Mouse (Mus musculus) lung, adult 18-20 months (tissue): ENCODE measurements around the gene Gm20388.

Experiments used
- DNase-seq, 2 experiments: peaks; one replicate each; pipeline ENCODE4 v3.0.0; 2022; ENCODE audit warnings: mixed read lengths in 2 of 2

Gene Gm20388

GRCm38 (mm10) chr8:120129547-120129946, 218.9 kb downstream of the Gm20388 start:
- DNase-seq, result no peak

- no peak for DNase-seq
These were observed 220.5 kb downstream of the Gm20388 start for GRCm38 (mm10) chr8:120131158-120131557.

- no peak for DNase-seq
These were observed 222.5 kb downstream of the Gm20388 start for GRCm38 (mm10) chr8:120133169-120133568.

- DNase-seq, result no peak
These were observed 225.0 kb downstream of the Gm20388 start for GRCm38 (mm10) chr8:120135687-120136086.

GRCm38 (mm10) chr8:120136618-120137017, 226.0 kb downstream of the Gm20388 start:
- DNase-seq, result no peak

GRCm38 (mm10) chr8:120138958-120139357, 228.3 kb downstream of the Gm20388 start:
- DNase-seq, result no peak

- peak; percentile 53 to 78 for DNase-seq
These were observed 230.1 kb downstream of the Gm20388 start for GRCm38 (mm10) chr8:120140769-120141168.

GRCm38 (mm10) chr8:120143911-120144651, 233.4 kb downstream of the Gm20388 start:
- DNase-seq, result no peak

- peak; percentile 77 to 84 for DNase-seq
These were observed 234.1 kb downstream of the Gm20388 start for GRCm38 (mm10) chr8:120144652-120145301.

GRCm38 (mm10) chr8:120146051-120146450, 235.4 kb downstream of the Gm20388 start:
- no peak for DNase-seq

- no peak for DNase-seq
These were observed 239.4 kb downstream of the Gm20388 start for GRCm38 (mm10) chr8:120150028-120150427.

GRCm38 (mm10) chr8:120151151-120151550, 240.5 kb downstream of the Gm20388 start:
- DNase-seq, result no peak

- peak; percentile 46 to 67 for DNase-seq
These were observed 242.0 kb downstream of the Gm20388 start for GRCm38 (mm10) chr8:120152636-120153035.

- DNase-seq, result no peak
These were observed 249.7 kb downstream of the Gm20388 start for GRCm38 (mm10) chr8:120160366-120160765.

GRCm38 (mm10) chr8:120161658-120162403, 251.2 kb downstream of the Gm20388 start:
- no peak for DNase-seq

- DNase-seq, result no peak
These were observed 251.7 kb downstream of the Gm20388 start for GRCm38 (mm10) chr8:120162404-120162752.

- DNase-seq, result no peak
These were observed 252.7 kb downstream of the Gm20388 start for GRCm38 (mm10) chr8:120163376-120163775.

- no peak for DNase-seq
These were observed 253.4 kb downstream of the Gm20388 start for GRCm38 (mm10) chr8:120164026-120164425.

- no peak for DNase-seq
These were observed 256.5 kb downstream of the Gm20388 start for GRCm38 (mm10) chr8:120167136-120167535.

GRCm38 (mm10) chr8:120167821-120168220, 257.2 kb downstream of the Gm20388 start:
- DNase-seq, result no peak

- no peak for DNase-seq
These were observed 258.5 kb downstream of the Gm20388 start for GRCm38 (mm10) chr8:120169119-120169518.

GRCm38 (mm10) chr8:120173195-120173594, 262.6 kb downstream of the Gm20388 start:
- peak; percentile 24 to 51 for DNase-seq

- DNase-seq, result no peak
These were observed 264.0 kb downstream of the Gm20388 start for GRCm38 (mm10) chr8:120174606-120175005.

- DNase-seq, result no peak
These were observed 266.0 kb downstream of the Gm20388 start for GRCm38 (mm10) chr8:120176605-120177004.
